Mouse (Mus musculus) E14TG2a.4 (cell line): ENCODE measurements at regions not wholly inside any gene's neighbourhood (a gene's known extent, or its start where the extent isn't known, plus 50 kb on each side); places are given as distances from the start of the nearest gene placed in this dataset.

Source experiments
- CTCF ChIP-seq: conservative IDR thresholded peaks from 2 replicates; pipeline ENCODE4 v1.5.1; 2014; ENCODE audit warnings: low read length
- NANOG ChIP-seq: IDR thresholded peaks from 2 replicates; pipeline ENCODE4 v1.6.1; 2014; ENCODE audit warnings: borderline replicate concordance, low read length, mixed read lengths

GRCm38 (mm10) chr3:140221478-140221877 is 990.7 kb downstream of the Pdha2 start:
- TF ChIP-seq CTCF (no peak), NANOG (no peak)
